Mouse (Mus musculus): ENCODE measurements around the gene Elk4.

Gene Elk4

DNA sequence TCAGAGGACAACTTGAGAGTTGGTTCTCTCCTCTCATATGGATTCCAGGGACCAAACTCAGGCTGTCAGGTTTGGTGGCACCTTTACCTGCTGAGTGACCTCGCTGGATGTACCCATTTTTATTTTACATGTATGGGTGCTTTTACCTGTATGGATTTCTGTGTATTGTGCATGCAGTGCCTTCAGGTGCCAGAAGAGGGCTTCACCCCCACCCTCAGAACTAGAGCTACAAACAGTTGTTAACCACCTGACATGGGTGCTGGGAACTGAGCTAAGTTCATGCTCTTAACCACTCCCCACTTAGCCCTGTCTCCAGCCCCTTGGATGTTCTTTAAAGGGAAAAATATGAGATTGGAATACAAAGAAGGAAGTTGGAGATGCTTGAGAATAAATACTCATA is 7.4 kb downstream of the Elk4 start:
- DNase-seq (ENCODE audit: low read depth, low spot score): no peak

DNA sequence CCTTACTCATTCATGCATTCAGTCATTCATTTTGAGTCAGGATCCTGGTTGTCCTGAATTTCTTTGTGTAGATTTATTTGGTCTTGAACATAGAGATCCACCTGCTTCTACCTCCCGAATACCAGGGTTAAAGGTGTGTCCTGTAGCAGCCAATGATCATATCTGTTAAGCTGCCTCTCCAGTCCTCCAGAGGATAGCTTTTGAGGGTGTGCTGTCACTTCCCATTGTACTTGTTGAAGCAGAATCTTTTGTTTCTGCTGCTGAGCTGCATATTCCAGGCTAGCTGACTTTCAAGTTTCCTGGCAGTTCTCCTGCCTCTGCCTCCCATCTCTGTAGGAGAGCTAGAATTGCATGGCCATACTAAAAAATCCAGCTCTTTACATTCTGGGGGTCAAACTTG is 9.3 kb downstream of the Elk4 start:
- DNase-seq (ENCODE audit: low read depth, low spot score): no peak

DNA sequence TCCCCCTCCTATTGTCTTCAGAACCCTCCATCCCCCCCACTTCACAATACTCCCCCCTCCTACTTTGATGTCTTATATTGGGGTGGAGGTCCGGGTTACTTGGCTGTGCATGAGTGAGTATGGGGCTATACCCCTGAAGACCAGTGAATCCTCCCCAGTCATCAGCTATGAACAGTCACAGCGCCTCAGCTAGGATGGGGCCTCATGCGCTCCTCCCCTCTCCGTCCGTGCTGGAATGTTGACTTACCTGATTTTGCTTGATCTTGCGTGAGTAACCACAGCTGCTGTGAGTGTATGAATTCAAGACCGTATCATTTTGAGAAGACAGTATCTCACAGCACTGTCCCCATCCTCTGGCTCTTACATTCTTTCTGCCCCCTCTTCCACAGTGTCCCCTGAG is 12.5 kb downstream of the Elk4 start:
- DNase-seq (ENCODE audit: low read depth, low spot score): no peak

DNA sequence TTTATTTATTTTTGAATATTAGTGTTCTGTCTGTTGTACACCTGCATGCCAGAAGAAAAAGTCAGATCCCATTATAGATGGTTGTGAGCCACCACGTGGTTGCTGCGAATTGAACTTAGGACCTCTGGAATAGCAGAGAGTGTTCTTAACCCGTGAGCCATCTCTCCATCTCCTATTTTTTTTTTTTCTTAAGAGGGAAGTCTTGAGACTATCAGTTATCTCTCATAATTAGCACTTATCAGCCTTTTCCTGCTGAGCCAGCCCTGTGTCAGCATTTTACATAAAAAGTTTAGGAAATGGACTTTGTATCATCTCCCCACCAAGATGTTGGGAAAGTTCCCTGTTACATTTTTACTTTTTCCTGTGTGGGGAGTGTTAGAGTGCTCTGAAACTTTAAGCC is 14.7 kb downstream of the Elk4 start:
- no peak for DNase-seq (ENCODE audit: low read depth, low spot score)

DNA sequence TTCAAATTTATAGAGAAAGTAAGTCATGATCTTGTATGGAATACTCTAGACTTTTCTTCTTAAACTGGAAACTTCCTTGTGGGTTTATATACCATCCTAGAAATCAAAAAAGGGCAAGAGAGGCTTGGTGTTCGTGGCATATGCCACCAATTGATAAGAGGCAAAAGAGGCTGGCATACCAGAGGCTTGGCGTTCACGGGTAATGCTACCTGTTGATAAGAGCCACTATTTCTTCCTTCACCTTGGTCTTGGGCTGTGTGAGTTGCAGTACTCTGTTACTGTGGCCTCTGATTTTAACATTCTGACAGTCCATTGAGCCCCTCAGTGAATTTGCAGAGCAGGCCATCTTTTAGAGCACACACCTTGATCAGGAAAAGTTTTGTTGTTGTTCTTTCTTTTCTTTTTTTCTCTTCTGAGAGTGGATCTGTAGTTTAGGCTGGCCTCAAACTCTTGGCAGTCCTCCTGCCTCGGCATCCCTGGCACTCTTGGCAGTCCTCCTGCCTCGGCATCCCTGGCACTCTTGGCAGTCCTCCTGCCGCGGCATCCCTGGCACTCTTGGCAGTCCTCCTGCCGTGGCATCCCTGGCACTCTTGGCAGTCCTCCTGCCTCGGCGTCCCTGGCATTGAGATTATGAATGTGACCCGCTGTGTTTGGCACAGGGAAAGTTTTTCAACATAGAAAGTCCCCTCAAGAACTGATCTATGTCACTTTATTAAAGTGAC is 19.7 kb downstream of the Elk4 start:
- no peak for DNase-seq (ENCODE audit: low read depth, low spot score)

DNA sequence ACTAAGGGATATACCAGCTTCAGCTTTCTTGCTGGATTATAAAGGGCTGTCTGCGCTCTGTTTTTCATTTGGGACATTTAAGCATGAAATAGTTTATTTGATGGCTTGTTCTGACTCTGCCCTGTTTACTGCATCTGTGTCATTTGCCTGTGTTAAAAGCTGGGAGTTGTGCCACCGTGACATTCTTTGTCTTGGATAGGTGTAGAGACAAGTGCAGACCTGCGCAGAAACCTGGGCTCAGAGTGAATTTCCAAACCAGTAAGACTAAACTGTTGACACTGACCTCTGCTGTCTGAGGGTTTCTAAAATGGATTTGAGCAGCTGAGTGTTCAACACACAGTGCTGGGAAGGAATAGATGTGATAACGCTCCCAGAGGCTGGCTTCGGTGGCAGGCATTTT is 20.6 kb downstream of the Elk4 start:
- DNase-seq (ENCODE audit: low read depth, low spot score): no peak

DNA sequence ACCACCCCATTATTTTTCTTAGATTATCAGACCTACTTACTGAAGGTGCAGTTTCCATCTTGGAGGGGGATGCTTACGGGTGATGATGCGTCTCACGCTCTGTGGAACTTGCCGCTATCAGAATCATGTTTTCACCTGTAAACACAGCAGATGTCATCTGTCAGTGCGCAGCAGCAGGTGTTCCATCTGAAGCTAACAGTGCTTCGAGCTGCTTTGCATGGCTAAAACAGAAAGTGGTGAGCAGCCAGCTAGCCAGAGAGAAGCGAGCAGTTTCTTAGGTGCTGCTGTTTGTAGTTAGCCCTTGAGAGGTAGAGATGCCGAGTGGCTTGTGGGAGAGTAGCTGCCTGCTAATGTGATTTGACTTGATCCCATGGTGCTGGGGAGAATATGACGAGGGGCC is 21.0 kb downstream of the Elk4 start:
- no peak for DNase-seq (ENCODE audit: low read depth, low spot score)

DNA sequence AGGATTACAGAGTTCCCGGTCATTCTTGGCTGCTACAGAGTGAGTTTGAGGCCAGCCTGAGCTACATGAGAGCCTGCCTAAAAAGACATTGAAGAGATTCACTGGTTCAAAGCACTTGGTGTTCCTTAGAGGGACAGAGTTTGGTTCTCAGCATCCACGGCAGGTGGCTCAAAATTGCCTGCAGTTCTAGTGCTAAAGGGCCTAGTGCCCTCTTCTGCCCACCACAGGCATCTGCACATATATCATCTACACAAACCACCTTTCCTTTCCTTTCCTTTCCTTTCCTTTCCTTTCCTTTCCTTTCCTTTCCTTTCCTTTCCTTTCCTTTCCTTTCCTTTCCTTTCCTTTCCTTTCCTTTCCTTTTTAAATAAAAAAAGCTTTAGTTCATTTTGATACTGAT is 23.2 kb downstream of the Elk4 start:
- peak; percentile 27 for DNase-seq (ENCODE audit: low read depth, low spot score)

DNA sequence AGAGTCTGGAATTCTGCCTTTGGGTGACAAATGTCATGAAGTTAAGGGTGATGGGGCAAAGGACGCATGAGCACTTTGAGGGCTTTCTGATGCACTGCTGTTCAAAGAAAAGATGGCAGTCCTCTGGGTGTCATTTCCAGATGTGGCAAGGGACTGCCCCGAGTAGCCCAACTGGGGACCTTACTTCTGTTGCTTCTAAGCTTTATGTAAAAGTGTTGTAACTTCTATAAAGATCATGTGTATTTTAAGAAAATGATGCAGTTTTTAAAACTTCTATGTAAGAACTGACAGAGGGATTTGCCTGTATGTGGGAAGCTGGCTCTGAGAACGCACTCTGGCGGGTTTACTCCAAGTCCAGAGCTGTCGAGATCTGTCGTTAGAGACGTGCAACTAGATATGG is 24.8 kb downstream of the Elk4 start:
- no peak for DNase-seq (ENCODE audit: low read depth, low spot score)

DNA sequence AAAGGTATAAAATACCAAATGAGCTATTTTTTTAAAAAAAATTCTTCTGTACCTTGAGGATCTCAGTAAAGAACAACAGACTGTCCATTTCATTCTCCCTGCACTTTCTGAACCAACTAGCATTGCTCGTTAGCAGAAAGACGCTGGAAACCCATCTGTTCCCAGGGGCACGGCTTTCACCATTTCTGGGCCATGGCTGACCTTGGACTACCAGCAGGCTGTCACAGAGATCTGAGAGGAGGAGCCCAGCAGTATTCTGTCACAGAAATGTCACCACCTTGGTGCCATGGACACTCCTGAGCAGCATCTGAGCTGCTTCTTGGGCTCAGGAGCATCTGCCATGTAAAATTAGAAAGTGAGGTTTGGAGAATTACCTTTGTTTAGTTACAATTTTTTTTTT is 30.3 kb downstream of the Elk4 start:
- peak; percentile 20 for DNase-seq (ENCODE audit: low read depth, low spot score)

DNA sequence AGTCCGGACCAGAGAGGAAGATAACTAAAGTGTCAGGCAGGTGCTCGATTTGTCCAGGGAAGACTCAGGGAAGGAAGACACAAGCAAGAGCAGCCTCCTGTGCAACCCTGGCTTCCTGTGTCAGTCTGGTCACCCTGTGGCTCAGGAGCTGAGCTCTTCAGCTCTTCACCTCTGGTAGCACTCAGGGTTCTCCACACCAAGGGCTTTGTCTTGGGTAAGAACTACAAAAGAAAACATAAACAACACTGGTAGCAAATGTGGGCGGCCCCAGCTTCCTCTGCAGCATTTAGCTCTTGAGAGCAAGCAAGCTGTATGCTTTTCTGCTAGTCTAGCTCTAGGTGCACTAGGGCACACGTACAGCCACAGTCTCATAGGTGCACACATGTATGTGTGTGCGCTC is 31.3 kb downstream of the Elk4 start:
- no peak for DNase-seq (ENCODE audit: low read depth, low spot score)

DNA sequence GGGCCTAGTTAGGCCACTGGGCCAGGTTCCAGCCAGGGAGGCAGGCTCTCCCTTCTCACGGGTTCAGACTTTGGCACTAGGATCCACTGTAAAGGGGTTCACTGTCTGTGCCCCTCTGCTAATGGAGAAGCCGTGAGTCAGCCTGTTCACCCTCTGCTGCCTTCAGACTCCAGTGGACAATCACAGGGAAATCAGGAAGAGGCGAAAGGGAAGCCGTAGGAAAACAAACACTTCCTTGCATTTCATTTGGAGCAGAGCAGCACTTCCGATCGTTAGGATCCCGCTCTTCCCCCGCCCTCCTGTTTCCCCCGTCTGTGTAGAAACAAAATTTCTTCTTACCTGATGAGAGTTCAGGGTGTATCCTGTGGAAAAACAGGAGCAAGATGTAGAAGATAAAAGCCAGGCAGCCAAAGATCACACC is 32.8 kb downstream of the Elk4 start:
- DNase-seq (ENCODE audit: low read depth, low spot score): no peak

DNA sequence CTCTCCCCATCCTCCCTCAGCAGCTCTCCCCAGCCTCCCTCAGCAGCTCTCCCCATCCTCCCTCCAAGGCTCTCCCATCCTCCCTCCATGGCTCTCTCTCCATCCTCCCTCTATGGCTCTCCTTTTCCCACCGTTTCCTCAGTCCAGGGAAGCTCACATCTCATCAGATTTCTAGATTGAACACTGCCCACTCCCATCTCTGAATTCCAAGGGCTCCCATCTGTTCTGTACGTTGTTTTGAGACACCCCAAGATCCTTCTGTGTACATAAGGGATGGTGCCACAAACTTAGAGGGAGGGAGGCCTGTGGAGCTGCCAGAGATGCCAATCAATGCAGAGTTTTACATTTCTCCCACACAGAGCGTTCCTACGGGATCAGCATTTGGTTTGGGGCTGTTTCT is 36.4 kb downstream of the Elk4 start:
- DNase-seq (ENCODE audit: low read depth, low spot score): peak; percentile 83

DNA sequence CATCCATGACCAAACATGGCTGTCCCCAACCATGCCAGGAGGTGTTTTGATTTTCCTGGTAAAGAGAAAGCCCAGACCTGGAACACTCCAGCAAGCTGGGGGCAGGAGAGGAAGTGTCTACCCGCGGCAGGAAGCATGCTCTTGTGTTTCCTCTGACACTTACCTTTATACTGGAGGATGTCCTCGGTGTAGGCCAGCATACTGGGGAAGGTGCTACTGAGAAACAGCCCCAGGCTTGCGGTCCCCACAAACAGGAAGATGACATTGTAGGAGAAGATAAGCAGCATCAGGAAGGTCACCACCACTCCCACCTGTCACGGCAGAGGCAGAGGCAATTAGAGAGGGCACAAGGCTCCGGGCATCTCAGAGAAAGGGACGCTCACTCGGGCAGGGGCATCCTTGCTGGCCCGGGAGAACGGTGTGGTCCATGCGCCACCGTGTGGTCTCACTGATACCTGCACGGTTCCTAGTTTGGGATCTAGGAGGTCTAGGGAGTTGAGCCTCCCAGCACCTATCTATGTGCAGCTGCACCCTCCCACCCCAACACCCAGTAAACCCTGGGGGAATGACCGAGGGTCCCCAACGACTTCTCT is 38.8 kb downstream of the Elk4 start:
- peak; percentile 72 for DNase-seq (ENCODE audit: low read depth, low spot score)

DNA sequence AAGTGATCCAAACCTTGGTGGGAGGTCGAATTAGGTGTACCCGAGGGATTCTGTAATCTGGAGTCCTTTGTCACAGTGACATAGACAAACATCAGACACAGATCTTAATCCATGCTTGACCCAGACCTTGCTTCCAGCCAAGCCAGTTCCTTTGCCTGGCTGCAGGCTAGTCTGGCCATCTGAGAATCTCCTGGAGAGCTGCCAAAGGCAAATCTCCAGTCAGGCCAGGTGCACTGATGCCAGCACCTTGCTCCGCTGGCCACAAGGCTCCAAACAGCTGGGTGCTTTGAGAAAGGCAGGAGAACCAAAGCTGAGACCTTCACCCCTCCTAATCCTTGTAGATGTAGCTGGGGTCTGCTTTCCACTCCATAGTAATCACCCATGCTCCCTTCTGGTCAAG is 44.3 kb downstream of the Elk4 start:
- DNase-seq (ENCODE audit: low read depth, low spot score): no peak

DNA sequence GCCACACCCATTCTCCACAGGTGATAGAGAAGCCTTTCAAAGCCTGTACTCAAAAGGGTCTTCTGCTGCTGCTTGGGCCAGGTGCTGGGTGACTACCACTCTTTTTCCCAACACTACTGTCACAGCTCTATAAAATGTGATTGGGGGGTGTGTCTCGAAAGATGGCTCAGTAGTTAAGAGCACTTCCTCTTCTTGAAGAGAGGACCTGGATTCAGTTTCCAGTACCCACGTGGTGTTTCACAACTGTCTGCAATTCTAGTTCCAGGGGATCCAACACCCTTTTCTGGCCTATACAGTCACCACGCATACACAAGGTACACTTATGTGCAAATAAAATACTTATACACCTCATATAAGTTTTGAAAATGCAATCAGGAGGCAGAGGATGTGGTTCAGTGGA is 47.0 kb downstream of the Elk4 start:
- DNase-seq (ENCODE audit: low read depth, low spot score): no peak

DNA sequence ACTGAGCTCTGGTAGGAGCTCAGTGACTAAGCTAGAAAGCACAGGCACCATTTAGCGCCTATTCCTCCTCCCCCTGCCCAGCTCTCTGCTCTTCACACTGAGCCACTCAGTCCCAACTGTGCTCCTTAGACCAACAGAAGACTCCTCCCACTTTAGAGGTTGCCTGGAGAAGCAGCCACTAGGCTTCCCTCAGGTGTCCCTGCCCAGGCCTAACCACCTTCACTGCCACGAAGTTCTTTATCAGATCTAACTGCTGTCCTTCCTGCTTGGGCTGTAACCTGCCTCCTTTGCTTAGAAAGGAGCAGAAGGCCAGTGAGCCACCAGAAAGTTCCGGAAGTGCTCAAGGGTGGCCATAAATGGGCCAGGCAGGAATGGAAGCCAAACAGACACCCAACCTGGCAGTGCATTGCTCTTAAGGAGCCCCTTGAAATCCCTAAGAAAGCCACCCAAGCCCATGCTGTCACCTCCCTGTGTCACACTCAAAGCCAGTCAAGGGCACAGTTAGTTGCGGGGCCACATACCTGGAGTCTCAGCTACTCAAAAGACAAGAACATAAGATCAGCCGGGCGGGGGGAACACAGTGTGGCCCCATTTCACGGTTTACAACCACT is 47.8 kb downstream of the Elk4 start:
- no peak for DNase-seq (ENCODE audit: low read depth, low spot score)

DNA sequence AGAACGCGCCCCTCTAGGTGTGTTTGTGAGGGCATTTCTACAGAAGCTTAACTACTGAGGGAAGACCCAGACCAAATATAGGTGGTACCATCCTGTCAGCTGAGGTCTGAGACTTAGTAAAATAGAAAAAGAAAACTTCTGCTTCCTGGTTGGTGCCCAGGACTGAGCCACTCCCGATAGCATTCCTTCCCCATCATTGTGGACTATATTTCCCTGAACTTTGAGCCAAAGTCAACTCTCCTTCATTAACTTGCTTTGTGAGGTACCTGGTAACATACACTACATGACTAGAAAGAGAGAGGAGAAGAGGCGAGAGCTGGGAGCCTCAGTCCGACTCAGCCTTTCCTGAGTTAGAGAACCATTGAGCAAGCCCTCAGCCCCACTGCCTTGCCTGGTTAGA is 51.2 kb downstream of the Elk4 start:
- DNase-seq (ENCODE audit: low read depth, low spot score): no peak

DNA sequence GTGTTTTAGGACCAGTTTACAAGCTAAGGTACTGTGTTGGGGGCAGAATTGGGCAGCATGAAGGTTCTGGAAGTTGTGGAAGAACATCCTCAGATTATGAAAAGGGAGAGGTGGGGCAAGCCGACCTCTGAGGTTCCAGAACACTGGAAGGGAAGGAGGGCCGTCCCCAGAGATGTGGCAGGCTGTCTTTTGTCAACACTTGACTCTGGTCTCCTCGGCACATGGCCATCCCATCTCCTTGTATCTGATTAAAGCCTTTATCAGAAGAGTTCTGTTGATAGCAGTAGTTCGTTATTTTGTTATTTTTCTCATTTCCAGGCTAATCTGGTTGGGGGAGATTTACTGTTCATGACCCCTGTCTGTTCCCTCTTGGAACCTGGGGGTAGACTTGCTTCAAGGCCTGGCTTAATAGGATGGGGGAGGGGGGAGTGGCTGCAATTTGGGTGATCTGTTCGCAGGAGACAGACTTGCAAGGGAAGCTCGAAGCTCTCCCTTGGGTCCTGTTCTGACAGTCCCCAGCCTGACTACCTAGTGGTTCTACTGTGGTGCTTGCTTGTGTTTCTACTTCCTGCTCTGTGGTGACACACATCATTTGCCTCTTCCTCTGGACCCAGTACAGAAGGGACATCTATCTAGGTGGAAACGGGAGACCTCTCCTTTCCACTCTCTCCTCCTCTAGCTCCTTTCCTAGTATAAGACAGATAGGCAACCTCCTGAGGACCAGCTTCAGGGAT is 52.8 kb downstream of the Elk4 start:
- DNase-seq (ENCODE audit: low read depth, low spot score): no peak

DNA sequence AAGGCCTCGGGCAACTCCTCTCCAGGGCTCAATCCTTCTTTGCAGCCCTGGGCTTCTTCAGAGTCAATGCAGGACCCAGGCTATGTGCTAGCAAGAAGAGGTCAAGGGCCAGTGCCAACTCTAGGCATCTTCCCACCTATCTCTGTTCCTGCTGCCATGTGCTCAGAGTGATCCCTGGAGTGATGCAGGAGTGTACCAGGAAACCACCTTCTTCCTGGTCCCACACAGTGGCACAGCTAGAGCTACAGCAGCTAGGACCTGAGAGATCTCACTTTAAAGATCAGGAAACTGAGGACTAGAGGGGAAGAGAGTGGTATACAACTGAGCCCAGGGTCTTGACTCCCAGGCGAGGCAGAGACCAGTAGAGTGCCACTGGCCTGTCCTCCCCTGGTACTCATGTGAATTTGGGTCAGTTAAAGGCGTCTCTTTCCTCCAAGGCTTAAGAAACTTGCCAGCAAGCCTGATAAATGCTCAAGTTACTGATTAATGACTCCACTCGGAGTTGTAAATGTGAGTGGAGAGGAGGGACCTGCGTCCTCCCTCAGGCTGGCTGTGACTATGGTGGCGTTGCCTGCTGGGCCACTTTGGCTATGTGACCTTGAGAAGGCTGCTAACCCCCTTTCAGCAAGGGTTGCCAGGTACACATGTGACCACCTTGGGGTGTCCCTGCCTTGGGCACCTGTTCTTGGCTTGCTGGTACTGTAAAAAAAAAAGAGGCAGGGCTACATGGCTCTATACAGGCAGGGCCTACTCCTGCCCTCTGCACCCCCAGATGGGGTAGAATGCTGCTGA is 54.5 kb downstream of the Elk4 start:
- no peak for DNase-seq (ENCODE audit: low read depth, low spot score)

DNA sequence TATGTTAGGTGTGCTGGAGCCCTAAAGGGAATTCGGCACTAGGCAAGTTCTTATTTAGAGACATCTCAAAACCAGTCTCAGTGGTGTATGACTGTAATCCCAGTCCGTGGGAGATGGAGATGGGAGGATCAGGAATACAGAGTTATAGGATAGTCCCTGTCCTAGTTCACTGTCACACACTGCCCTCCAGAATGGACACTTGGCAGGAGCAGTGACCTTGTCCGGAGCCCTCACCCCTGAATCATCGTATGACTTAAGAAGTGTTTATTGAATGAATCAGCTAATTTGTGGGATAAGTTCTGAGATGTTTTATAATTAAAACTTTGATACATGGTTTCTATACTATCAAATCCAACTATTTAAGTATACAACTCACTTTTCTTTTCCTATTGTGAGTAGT is 55.7 kb downstream of the Elk4 start:
- no peak for DNase-seq (ENCODE audit: low read depth, low spot score)

DNA sequence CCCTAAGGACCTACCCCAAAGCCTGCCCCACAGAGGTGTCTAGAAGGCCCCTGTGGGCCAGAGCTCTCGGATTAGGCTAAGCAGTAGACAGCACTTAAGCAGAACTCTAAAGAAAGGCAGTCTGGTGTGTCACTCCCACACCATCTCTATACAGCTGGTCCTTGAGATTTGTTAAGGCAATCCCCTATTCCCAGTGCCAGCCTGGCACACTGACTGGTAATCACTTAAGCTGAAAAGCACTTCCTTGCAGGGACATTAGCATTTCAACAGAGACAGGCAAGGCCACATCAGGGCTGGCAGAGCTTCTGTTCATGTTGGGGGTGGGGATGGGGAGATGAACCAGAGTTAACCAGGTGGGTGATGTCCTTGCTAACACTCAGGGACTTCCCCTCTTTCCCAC is 57.6 kb downstream of the Elk4 start:
- DNase-seq (ENCODE audit: low read depth, low spot score): peak; percentile 81
